Mouse (Mus musculus) E14TG2a.4 (cell line): ENCODE measurements at regions not wholly inside any gene's neighbourhood (a gene's known extent, or its start where the extent isn't known, plus 50 kb on each side); places are given as distances from the start of the nearest gene placed in this dataset.

Source experiments
- CTCF ChIP-seq: conservative IDR thresholded peaks from 2 replicates; pipeline ENCODE4 v1.5.1; 2014; ENCODE audit warnings: low read length
- NANOG ChIP-seq: IDR thresholded peaks from 2 replicates; pipeline ENCODE4 v1.6.1; 2014; ENCODE audit warnings: borderline replicate concordance, low read length, mixed read lengths
- POU5F1 ChIP-seq: IDR thresholded peaks from 2 replicates; pipeline ENCODE4 v1.6.1; 2014; ENCODE audit warnings: low read length, borderline replicate concordance

DNA sequence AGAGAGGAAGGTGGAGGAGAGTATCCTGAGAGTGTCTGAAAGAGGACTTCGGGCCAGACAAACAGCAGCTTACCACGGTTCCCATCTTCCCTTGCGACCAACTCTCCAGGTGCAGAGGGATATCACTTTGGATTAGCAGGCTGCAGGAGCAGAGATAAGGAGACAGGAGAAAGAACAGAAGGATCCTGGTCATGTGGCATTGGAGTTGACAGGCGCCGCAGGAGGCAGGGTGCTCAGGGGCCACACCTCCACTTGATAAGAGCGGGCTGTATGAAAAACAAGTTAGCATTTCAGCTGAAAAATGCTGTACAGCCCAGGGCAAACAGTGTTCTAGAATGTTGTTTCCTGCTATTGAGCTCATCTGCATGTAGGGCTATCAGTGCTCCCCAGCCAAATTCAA, 272.1 kb upstream of the Cdh4 start:
- TF ChIP-seq CTCF (no peak), NANOG (no peak), POU5F1 (no peak)
